Mouse (Mus musculus) heart, embryonic 11.5 days (tissue): ENCODE results near the gene Yipf1. TPM values are rescaled to one million over a fixed set of nuclear protein-coding genes. Genes with fewer than 3 reads are reported as not detected.

Experiments used
- ATAC-seq: fragments of 200-750 bp; cut with Nextera tagmentation; replicated peaks from 2 replicates; pipeline ENCODE4 v1.8.0; 2017; ENCODE audit warnings: moderate library complexity; ENCODE audit not compliant: insufficient number of reproducible peaks, low FRiP score, low TSS enrichment
- H3K27ac ChIP-seq: fragments of 300-500 bp; sonication (generic); 2 replicates; pipeline ENCODE4 v1.5.1; 2014; ENCODE audit warnings: mild to moderate bottlenecking, low read depth, low read length
- H3K27me3 ChIP-seq: fragments of 300-500 bp; sonication (generic); 2 replicates; pipeline ENCODE4 v1.6.1; 2014; ENCODE audit warnings: mild to moderate bottlenecking, low read length, mixed read lengths; ENCODE audit not compliant: control insufficient read depth, insufficient read depth
- H3K36me3 ChIP-seq: fragments of 300-500 bp; sonication (generic); 2 replicates; pipeline ENCODE4 v1.6.1; 2014; ENCODE audit warnings: mild to moderate bottlenecking, low read length, moderate library complexity, mixed read lengths; ENCODE audit not compliant: control insufficient read depth, insufficient read depth
- H3K4me1 ChIP-seq: fragments of 300-500 bp; sonication (generic); 2 replicates; pipeline ENCODE4 v1.6.1; 2014; ENCODE audit warnings: low read length; ENCODE audit not compliant: control insufficient read depth, insufficient read depth
- H3K4me2 ChIP-seq: fragments of 300-500 bp; sonication (generic); 2 replicates; pipeline ENCODE4 v1.6.1; 2014; ENCODE audit warnings: mild to moderate bottlenecking, moderate library complexity
- H3K4me3 ChIP-seq: fragments of 300-500 bp; sonication (generic); 2 replicates; pipeline ENCODE4 v1.5.1; 2014; ENCODE audit warnings: low read depth, low read length
- H3K9ac ChIP-seq: fragments of 300-500 bp; sonication (generic); 2 replicates; pipeline ENCODE4 v1.6.1; 2014; ENCODE audit warnings: mild to moderate bottlenecking, low read depth, low read length, moderate library complexity
- H3K9me3 ChIP-seq: fragments of 300-500 bp; sonication (generic); replicated peaks from 2 replicates; pipeline ENCODE4 v1.6.1; 2016; ENCODE audit warnings: low read length; ENCODE audit not compliant: control insufficient read depth
- WGBS: fragments of 180-500 bp; shearing (Covaris S2); extraction: QIAGEN DNeasy Blood & Tissue Kit; methylation state at CpG from one replicate; pipeline ENCODE4 v1.1.7; 2014; ENCODE audit not compliant: insufficient replicate concordance; 5-methylcytosine and 5-hydroxymethylcytosine counted together
- polyA plus RNA-seq: library from polyadenylated mRNA; unstranded; fragments of >200 nt; fragmentation: Nextera tagmentation; extraction: Ambion mirVana; gene quantifications from 2 replicates; pipeline ENCODE4 v1.2.1, GENCODE M21; 2014

The Yipf1 gene
- polyA plus RNA-seq, 1 experiment from 2014 or later, result 41.6 TPM

- Histone ChIP-seq H3K27ac (no peak overlapping the region), H3K4me1 (peaks cover 6% of the 10 kb centered on the region; the same call in 1 of the 2 replicates), H3K9ac (no peak overlapping the region), H3K4me3 (no peak overlapping the region), H3K27me3 (no peaks in the 10 kb centered on the region), H3K4me2 (no peak overlapping the region), H3K36me3 (no peaks in the 10 kb centered on the region), H3K9me3 (no peaks in the 10 kb centered on the region)
- 78% methylated on average over 7 of the region's 7 CpGs for WGBS
- no peak for ATAC-seq
These were observed 22.4 kb upstream of the Yipf1 start for GRCm38 (mm10) chr4:107291611-107292272.

- 37% methylated on average over 4 of the region's 4 CpGs for WGBS
- no peak for ATAC-seq
- Histone ChIP-seq H3K4me2 (no peak overlapping the region), H3K9me3 (no peaks in the 10 kb centered on the region), H3K27me3 (no peaks in the 10 kb centered on the region), H3K27ac (no peak overlapping the region), H3K4me1 (peaks cover 6% of the 10 kb centered on the region; the same call in 1 of the 2 replicates), H3K36me3 (no peaks in the 10 kb centered on the region), H3K9ac (no peak overlapping the region; the same call in 1 of the 2 replicates), H3K4me3 (no peak overlapping the region)
These were observed 21.9 kb upstream of the Yipf1 start for GRCm38 (mm10) chr4:107292273-107292662.

GRCm38 (mm10) chr4:107298071-107298606 is 16.0 kb upstream of the Yipf1 start:
- H3K36me3 ChIP-seq, result no peaks in the 10 kb centered on the region
- no peak overlapping the region for H3K4me2 ChIP-seq
- H3K9ac ChIP-seq, result no peak overlapping the region
- H3K4me3 ChIP-seq, result no peak overlapping the region
- no peaks in the 10 kb centered on the region for H3K9me3 ChIP-seq
- H3K27me3 ChIP-seq, result no peaks in the 10 kb centered on the region
- no peaks in the 10 kb centered on the region for H3K4me1 ChIP-seq
- H3K27ac ChIP-seq, result no peak overlapping the region
- 75% methylated on average over 8 of the region's 8 CpGs for WGBS
- no peak for ATAC-seq

- H3K27ac ChIP-seq, result no peak overlapping the region
- no peaks in the 10 kb centered on the region for H3K36me3 ChIP-seq
- H3K4me2 ChIP-seq, result no peak overlapping the region
- 86% methylated on average over 7 of the region's 7 CpGs for WGBS
- H3K4me1 ChIP-seq, result no peaks in the 10 kb centered on the region
- H3K4me3 ChIP-seq, result no peak overlapping the region
- H3K27me3 ChIP-seq, result no peaks in the 10 kb centered on the region
- no peak for ATAC-seq
- no peak overlapping the region for H3K9ac ChIP-seq
- no peaks in the 10 kb centered on the region for H3K9me3 ChIP-seq
These were observed 14.3 kb upstream of the Yipf1 start for GRCm38 (mm10) chr4:107299779-107300340.

- H3K4me2 ChIP-seq, result no peak overlapping the region
- no peaks in the 10 kb centered on the region for H3K36me3 ChIP-seq
- no peaks in the 10 kb centered on the region for H3K9me3 ChIP-seq
- no peak for ATAC-seq
- H3K27ac ChIP-seq, result no peak overlapping the region
- H3K27me3 ChIP-seq, result no peaks in the 10 kb centered on the region
- H3K4me3 ChIP-seq, result no peak overlapping the region
- no peak overlapping the region for H3K9ac ChIP-seq
- H3K4me1 ChIP-seq, result no peaks in the 10 kb centered on the region
- 75% methylated on average over 4 of the region's 4 CpGs for WGBS
These were observed 13.8 kb upstream of the Yipf1 start for GRCm38 (mm10) chr4:107300371-107300770.

- no peaks in the 10 kb centered on the region for H3K27me3 ChIP-seq
- ATAC-seq, result no peak
- no peak overlapping the region for H3K27ac ChIP-seq
- H3K9ac ChIP-seq, result no peak overlapping the region
- no peaks in the 10 kb centered on the region for H3K36me3 ChIP-seq
- WGBS, result 97% methylated on average over 1 of the region's 1 CpGs
- H3K4me1 ChIP-seq, result no peaks in the 10 kb centered on the region
- H3K9me3 ChIP-seq, result no peaks in the 10 kb centered on the region
- H3K4me3 ChIP-seq, result no peak overlapping the region
- no peak overlapping the region for H3K4me2 ChIP-seq
These were observed 13.1 kb upstream of the Yipf1 start for GRCm38 (mm10) chr4:107300902-107301555.

GRCm38 (mm10) chr4:107302221-107302620 is 11.9 kb upstream of the Yipf1 start:
- Histone ChIP-seq H3K4me2 (no peak overlapping the region), H3K9me3 (no peaks in the 10 kb centered on the region), H3K9ac (no peak overlapping the region), H3K36me3 (no peaks in the 10 kb centered on the region), H3K4me3 (no peak overlapping the region), H3K4me1 (0 out of 2 replicates have a peak, but pooled peaks cover 5% of the 10 kb centered on the region), H3K27me3 (no peaks in the 10 kb centered on the region), H3K27ac (no peak overlapping the region)
- 84% methylated on average over 9 of the region's 9 CpGs for WGBS
- no peak for ATAC-seq

GRCm38 (mm10) chr4:107302832-107303231 is 11.3 kb upstream of the Yipf1 start:
- Histone ChIP-seq H3K9ac (no peak overlapping the region), H3K4me1 (0 out of 2 replicates have a peak, but pooled peaks cover 5% of the 10 kb centered on the region), H3K4me3 (no peak overlapping the region), H3K4me2 (no peak overlapping the region), H3K36me3 (no peaks in the 10 kb centered on the region), H3K27ac (no peak overlapping the region), H3K27me3 (no peaks in the 10 kb centered on the region), H3K9me3 (no peaks in the 10 kb centered on the region)
- ATAC-seq, result no peak
- WGBS, result 73% methylated on average over 4 of the region's 4 CpGs
